Mouse (Mus musculus): ENCODE results near the gene 6330409D20Rik.

Gene 6330409D20Rik

DNA sequence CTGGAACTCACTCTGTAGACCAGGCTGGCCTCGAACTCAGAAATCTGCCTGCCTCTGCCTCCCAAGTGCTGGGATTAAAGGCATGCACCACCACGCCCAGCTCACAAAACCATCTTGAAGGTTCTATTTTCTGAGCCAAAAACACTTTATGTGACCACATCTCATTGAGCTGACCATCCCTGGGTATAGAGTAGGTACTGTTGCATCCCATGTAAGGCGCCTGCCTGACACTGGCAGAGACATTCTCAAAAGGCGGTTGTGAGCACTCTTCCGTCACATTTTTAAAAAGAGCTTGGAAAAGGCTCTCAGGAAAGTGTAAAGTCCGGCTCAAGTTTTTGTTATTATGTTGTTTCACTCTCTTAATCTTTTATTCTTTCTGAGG lies 15.8 kb upstream of the 6330409D20Rik start:
- no peak for DNase-seq (ENCODE audit: low spot score in 2 of 2)

DNA sequence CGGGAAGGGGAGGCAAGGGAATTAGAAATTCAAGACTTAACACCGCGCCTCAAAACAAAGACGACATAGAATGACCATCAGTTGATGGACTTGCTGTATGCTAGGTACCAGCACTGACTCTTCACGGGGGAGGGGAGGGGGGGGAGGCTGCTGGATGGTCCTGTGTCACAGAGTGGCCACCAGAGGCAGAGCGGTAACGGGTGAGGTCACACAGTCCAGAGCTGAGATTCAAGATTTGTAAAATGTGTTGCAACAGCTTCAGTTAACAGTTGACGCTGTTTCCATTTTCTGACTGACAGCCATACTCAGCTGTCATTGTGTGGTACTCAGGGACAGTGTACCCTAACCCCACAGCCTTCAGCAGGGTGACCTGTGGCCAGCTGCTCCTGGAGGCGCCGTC lies 11.4 kb upstream of the 6330409D20Rik start:
- no peak for DNase-seq (ENCODE audit: low spot score in 2 of 2)

DNA sequence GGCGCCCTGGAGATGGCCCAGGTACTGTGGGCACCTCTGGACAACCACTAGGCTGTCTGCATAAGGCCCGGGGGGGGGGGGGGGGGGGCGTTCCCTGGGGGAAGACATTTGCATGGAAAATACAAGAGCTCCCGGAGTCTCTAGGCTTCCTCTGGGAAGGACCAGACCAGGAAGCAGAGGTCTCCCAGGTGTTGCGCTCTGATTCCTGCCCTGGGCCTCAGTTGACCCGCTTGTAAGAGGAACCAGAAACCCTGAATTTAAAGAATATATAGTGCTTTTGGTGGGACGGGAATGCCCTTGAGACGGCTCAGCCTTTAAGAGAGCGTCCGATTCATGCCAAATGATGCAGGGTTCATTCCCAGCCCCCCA lies 10.8 kb upstream of the 6330409D20Rik start:
- DNase-seq (ENCODE audit: low spot score in 2 of 2): no peak

DNA sequence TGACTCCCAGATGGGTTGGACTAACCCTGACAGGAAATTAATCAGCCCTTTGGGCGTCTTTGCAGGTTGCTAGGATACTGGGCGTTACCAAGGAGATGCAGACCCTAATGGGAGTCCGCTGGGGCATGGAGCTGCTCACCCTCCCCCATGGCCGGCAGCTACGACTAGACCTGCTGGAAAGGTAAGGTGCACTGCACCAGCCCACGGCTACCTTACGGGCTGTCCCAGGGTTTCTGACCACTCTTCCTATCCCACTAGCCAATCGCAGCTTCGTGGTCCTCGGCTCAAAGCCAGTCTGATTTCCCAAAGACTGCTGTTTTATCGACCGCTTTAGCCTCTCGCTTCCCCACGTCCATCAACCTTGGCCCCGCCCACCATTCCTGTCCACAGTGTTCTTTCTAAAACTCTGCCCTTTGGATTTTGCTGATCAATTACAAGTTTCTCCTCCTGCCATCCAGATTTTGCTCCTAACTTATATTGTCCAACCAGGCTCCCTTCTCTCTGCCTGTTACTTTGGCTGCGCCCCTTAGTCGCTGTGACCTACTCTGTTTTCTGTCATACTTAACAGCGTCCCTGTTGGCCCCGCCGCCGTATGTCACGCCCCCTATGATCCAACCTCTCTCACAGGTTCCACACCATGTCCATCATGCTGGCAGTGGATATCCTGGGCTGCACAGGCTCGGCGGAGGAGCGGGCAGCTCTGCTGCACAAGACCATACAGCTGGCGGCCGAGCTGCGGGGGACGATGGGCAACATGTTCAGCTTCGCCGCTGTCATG lies 10.3 kb upstream of the 6330409D20Rik start:
- no peak for DNase-seq (ENCODE audit: low spot score in 2 of 2)

DNA sequence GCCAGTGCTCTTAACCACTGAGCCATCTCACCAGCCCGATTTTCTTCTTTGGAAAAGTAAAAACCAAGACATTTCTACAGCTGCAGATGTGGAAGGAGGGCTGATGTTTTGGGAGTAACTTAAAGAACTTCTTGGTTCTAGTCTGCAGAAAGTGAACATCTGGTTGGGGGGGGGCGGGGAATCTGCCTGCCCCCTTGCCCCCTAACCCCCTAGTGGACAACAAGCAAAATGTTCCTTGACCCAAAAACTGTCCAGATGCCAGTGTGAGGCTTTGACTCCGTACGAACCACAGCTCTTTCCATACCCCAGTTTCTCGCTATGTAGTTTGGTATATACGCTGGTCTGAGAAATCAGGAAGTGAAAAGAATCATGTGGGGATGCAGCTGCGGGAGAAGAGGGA lies 9.4 kb upstream of the 6330409D20Rik start:
- DNase-seq (ENCODE audit: low spot score in 2 of 2): no peak

DNA sequence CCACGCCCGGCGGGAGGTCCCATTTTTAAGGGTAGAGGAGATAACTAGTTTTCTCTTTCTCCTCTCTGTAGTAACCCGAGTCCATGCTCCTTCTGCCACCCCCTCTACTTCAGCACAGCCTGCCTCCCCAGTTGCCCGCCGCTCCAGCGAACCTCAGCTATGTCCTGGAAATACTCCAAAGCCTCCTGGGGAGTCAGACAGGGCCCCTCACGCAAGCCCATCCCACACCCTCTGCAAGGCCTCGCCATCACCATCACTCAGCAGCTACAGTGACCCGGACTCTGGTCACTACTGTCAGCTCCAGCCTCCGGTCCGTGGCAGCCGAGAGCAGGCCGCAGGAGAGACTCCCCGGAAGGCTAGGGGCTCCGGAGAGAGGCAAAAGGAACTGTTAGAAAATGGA lies 8.3 kb upstream of the 6330409D20Rik start:
- DNase-seq (ENCODE audit: low spot score in 2 of 2): no peak

DNA sequence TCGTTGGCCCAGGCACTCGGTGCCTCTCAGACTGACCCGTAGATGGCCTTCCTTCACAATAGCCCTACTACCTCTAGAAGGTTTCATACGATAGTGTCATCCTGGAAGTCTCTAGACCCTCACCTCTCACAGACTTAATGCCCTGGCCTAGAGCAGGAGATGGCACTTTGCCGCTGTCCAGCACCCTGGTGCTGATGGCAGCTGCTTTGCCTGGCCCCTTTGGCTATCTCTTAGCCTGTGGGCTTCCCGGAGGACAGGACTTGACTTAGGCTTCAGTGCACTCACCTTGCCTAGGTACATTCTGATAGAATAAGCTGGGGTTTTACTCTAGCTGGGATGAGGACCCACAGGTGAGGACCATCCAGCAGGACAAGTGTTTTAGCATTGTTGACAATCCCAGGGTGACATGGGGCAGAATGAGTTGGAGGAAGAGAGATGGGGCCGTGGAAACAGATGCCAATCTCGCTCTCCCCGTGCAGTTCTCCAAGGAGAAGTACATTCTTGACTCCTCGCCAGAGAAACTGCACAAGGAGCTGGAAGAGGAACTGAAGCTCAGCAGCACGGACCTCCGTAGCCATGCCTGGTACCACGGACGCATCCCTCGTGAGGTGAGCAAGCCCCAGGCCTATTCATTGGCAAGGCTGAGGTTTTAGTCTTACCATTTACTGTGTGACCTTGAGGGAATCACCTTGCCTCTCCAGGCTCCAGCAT lies 3.6 kb upstream of the 6330409D20Rik start:
- no peak for DNase-seq (ENCODE audit: low spot score in 2 of 2)

DNA sequence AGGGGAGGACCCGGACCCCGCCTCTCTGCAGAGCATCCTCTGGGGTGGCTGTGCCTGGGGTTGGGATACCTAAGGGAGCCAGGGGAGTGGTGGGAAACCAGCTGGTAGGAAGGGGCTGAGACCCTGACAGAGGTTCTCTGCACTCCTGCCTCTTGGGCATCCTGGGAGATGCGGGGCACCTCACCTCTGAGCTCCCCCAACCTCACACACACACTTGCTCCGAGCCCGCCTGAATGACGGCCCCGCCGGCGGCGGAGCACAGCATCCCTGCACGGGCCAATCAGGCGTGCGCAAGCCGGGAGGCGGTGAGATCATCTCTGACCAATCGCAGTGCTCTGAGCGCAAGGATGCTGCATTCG lies 1.3 kb upstream of the 6330409D20Rik start:
- no peak for DNase-seq (ENCODE audit: low spot score in 2 of 2)

DNA sequence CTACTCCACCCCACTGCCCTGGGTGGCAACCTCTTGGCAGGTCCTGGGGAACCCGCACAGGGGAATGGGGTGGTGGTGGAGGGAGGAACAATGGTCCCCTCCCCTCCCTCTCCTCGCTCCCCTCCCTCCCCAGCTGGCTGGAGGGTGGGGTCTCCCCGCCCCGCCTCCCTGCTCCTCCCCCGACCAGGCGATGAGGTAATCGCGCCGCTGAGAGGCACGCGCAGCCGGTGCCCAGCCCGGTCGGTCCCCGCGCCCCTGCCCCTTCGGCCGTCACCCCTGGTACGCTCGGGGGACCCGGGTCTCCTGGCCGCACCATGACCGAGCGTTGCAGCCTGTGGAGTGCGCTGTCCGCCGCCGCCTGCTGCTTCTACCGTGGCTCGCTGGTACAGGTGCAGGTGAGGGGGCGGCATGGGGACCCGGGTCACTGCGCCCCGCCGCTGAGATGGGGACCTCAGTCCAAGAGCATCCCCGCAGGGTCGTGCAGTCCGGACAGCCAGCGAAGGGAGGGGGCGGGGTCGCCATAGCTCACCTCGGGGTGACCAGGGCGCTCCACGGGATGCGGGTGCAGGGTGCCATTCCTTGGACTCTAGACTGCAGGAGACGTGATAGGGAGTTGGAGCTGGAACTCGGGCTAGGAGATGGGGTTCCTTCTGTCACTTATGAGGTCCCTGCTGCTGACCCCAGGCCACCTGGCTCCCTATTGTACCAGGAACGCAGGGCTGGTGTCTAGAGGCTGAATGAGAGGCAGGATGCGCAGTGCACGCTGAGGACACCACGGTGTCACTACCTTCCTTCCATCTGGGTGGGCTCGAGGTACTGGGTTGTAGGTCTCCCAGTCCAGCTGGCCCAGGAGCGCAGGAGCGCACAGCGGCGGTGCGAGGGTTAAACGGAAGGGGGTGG lies 707 bp upstream of the 6330409D20Rik start:
- DNase-seq (ENCODE audit: low spot score in 2 of 2): no peak

DNA sequence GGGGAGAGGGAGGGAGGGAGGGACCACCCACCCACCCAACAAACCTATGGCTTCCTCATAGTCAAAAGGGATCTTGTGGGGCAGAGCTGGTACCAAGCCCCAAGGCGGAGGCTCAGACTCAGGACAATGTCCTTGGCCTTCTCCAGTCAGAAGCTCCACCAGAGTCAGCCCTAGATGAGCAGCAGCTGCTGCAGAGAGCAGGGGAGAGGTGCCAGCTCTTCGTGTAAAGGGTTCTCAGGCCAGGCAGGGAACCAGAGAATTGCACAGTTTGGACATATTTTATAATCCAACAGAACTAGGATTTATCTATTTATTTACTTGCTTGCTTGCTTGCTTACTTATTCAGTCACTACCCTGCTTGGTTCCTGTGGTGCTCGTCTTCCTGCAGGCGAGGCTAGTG lies 1.5 kb downstream of the 6330409D20Rik start:
- DNase-seq (ENCODE audit: low spot score in 2 of 2): no peak

DNA sequence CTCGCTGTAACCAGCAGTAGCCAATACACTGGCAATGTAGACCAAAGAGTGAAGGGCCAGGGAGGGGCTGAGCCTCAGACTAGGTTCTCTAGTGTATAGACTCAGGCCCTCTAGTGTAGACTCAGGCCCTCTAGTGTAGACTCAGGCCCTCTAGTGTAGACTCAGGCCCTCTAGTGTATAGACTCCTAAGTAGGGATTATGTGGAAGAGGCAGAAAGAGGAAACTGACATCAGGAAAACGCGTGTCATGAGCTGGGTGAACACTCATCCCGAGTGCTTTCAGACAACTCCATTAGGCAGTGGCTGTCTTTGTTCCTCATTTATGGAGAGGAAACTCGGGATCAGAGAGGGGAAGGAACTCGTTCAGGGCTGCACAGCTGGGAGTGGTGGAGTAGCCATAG lies 3.8 kb downstream of the 6330409D20Rik start:
- DNase-seq (ENCODE audit: low spot score in 2 of 2): no peak

DNA sequence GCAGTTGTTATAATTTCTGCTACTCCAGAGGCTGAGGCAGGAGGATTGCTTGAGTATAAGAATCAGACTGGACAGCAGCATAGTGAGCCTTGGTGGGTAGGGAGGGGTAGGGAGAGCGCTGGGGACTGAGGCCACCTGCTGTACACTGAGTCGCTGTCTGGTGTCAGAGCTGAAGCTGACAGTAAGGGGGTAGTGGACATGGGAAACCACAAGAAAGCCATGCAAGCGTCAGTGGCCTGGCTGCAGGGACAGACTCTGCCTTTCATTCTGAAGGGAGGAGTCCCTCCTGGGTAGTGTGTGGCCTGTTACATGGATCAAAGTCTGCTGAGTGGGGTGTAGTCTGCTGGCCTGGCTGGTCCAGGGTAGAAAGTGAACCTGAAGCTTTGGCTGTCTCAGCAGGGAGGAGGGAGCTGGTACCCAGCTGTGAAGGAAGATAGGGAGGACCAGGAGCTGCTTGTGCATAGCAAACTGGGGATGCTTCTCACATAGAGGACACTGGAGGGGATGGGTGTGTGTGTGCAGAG lies 4.4 kb downstream of the 6330409D20Rik start:
- no peak for DNase-seq (ENCODE audit: low spot score in 2 of 2)

DNA sequence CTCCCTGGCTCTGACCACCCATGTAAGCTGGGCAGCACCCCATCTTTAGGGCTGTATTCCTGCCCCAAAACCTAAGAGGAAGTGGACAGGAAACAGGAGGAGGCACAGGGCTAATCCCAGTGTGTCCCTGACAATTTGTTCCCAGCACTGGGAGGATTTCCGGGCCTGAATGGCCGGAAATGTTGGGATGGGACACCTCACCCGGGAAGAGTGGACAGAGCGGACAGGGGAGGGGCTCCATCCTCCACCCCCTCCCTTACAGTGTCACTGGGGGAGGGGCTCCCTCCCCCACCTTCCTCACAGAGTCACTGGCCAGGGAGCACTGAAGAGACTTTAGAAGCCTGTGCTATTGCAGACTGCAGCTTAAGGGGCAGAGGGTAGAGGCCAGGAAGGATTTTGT lies 5.9 kb downstream of the 6330409D20Rik start:
- no peak for DNase-seq (ENCODE audit: low spot score in 2 of 2)

DNA sequence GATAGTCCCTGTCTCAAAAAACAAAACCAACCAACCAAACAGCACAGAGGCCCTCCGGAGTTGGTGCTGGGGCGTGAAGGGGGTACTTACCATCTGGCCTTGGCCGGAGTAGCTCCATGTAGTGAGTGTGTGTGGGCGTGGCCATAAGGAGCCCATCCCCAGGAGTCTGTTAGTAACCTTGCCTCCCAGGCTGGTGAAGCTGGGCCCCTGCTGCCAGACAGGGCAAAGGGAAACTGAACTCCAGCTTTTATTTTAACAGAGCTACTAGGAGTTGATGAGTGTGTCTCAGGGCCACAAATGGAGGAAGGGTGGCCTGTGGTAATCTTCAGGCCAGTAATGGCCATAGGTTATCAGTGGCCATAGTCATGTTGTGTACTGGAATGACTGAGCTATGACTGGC lies 6.3 kb downstream of the 6330409D20Rik start:
- no peak for DNase-seq (ENCODE audit: low spot score in 2 of 2)

DNA sequence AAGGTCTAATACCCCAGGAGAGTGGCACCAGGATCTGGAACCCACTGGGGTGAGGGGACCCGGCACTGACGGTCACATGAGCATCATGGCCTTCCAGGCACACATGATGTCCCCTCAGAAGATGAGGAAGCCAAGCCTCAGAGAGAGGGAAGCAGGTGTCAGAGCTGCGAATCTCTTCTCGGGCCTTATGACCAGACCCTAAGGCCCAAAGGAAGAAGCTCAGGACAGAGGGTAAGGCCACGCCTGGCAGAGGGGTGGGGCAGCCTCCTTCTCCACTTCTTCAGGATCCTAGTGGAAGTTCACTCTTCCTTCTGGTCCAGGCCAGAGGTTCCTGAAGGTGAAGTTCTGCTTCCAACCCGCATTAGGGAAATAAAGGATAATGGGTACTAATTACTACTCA lies 8.1 kb downstream of the 6330409D20Rik start:
- no peak for DNase-seq (ENCODE audit: low spot score in 2 of 2)

DNA sequence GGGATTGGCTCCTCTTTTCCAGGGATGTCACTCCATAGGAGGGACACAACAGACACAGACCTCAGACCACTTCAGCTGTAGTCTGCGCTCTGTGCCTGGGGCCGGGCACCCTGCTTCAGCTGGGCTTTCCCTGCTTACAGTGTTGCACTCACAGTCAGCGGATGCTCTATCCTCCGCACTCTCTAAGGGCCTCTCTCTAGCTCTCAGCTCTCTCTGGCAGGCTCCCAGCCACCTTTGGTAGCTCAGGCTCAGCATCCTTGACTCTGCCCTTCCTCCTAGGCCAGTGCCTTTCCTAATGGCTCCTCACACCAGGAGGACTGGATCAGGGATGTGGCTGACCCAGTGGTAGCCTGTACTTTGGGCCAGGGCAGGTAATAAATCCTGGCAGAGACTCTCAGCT lies 8.9 kb downstream of the 6330409D20Rik start:
- no peak for DNase-seq (ENCODE audit: low spot score in 2 of 2)

DNA sequence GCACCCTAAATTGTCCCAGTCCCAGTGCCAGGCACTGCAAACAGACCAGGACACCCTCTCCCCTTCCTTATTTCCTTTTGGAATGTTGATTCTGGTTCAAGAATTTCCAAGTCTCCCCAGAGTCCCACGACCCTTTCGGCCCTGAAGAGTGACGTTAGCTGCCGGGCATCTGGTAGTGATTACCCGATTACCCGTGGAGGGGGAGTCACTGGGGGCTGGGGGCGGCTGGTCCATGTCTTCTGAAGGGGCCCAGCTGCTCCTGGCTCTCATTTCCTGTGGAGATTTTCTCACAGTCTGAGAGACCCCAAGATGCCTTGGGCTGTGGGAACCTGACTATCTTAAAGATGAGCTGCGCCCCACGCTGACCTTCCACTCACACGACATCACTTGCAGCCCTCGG lies 10.0 kb downstream of the 6330409D20Rik start:
- no peak for DNase-seq (ENCODE audit: low spot score in 2 of 2)

DNA sequence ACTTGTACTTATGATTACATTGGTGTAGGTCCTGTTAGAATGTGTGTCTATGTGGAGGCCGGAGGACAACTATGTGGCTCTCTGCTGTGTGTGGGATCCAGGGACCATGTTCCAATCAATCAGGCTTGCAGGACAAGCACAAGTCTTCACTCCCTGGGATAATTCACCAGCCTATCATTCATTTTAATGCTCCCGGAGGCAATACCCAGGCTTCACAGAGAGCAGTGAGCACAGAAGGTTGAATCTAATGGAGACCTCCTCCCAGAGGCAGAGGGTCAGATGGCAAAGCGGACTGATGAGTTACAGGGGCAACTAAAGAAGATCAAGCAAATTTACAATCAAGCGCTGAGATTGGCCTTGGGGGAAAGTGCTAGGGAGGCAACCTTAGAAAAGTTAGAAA lies 11.3 kb downstream of the 6330409D20Rik start:
- DNase-seq (ENCODE audit: low spot score in 2 of 2): no peak

DNA sequence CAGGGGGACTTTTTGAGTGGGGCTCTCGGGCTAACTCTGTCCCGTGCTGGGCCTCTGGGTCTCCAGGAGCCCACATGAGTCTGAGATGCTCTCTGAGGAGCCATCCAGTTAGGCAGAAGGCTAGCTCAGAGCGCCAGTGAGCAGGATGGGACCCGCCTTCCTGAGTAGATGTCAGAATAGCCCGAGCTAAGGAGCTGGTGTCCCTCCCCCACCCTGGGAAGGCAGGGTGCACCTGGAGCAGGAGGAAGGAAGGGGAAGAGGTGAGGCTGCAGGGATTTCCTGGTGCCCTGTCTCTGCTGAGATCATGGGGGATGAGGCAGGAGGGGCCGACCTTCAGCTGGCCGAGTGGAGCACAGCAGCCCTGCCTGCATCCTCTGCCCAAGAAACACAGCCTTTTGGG lies 12.4 kb downstream of the 6330409D20Rik start:
- DNase-seq (ENCODE audit: low spot score in 2 of 2): no peak

DNA sequence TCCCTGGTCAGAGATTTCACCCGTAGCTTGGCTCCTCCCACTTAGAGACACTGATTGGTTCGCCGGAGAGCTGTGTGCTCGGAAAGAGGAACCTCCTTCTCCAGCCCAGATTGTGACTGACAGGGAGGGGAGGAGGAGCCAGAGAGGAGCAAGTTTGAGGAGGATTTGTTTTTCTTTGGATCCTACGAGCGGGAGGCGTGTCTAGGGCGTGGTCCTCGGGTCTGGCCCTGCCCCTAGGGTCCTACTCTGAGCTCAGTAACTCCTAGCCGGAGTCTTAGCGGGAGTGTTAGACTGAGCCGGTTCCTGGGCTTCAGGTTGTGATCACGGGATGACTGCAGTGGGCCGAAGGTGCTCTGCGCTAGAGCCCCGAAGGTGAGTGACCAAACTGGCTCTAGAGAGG lies 13.4 kb downstream of the 6330409D20Rik start:
- peak; percentile 37 to 79 for DNase-seq (ENCODE audit: low spot score in 2 of 2)

DNA sequence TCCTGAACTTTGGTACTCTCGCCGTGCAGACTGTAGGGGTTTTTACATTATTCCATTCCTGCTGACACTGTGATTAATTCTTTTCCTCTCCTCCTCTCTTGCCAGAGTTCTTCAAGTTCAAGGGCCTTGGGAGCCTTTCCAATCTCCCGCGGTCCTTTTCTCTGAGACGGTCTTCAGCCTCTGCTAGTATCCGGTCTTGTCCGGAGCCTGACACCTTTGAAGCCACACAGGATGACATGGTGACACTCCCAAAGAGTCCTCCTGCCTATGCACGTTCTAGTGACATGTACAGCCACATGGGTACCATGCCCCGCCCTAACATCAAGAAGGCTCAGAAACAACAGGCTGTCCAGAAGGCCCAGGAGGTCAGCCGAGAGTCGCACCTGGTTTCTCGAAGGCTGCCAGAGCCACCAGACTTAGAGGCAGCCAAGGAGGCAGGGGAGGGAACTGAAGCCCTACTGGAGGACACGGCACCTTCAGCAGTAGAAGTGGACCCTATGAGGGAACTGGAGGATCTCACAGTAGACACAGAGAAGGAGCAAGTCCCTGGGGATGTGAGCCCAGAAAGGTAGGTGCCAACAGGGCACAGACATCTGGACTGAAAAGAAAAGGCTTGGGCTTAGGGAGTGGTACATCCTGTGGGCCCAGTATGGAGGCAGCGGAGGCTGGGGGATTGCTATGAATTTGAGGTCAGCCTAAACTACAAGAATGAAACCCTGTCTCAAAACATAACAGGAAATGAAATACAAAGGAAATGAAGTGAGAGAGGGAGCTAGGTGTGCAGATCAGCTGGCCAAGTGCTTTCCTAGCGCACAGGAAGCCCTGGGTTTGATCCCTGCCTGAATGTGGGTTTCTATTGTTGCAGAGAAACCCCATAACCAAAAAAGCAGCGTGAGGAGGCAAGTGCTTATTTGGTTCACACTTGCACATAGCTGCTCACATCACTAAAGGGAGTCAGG lies 15.7 kb downstream of the 6330409D20Rik start:
- DNase-seq (ENCODE audit: low spot score in 2 of 2): no peak
